Mouse (Mus musculus): Measurements from ENCODE around the gene Litaf. TPM values are rescaled to one million over a fixed set of nuclear protein-coding genes. Genes with fewer than 3 reads are reported as not detected.
"Not testable (repeated sequence)": the region's sequence is repeated elsewhere in the genome, so short reads cannot be mapped to it uniquely, and the experiment has no call there.

The Litaf gene
- polyA plus RNA-seq, 1 experiment from 2014 or later = 122 TPM

- no peaks in the 10 kb centered on the region for H3K36me3 ChIP-seq
- no peaks in the 10 kb centered on the region for H3K27me3 ChIP-seq
- ATAC-seq (replicated peaks; ENCODE audit: low FRiP score) = no peak
- H3K4me2 ChIP-seq = no peak overlapping the region
- peaks cover 33% of the 10 kb centered on the region for H3K4me1 ChIP-seq
- H3K27ac ChIP-seq = no peak overlapping the region
- 77% methylated on average over 3 of the region's 3 CpGs for WGBS
- H3K4me3 ChIP-seq (replicated peaks) = no peak overlapping the region
- H3K9me3 ChIP-seq (replicated peaks) = no peaks in the 10 kb centered on the region
- H3K9ac ChIP-seq = no peak overlapping the region
These were observed 51.5 kb downstream of the Litaf start for GRCm38 (mm10) chr16:11014407-11014806.

GRCm38 (mm10) chr16:11013464-11014147 is 52.4 kb downstream of the Litaf start:
- H3K4me1 ChIP-seq = peaks cover 39% of the 10 kb centered on the region
- 92% methylated on average over 15 of the region's 19 CpGs for WGBS
- H3K4me3 ChIP-seq (replicated peaks); H3K36me3 ChIP-seq; ATAC-seq (replicated peaks; ENCODE audit: low FRiP score); H3K9me3 ChIP-seq (replicated peaks); H3K9ac ChIP-seq; H3K27ac ChIP-seq; H3K27me3 ChIP-seq; H3K4me2 ChIP-seq: not testable (repeated sequence)

- Histone ChIP-seq H3K4me2 (no peak overlapping the region), H3K9me3 (replicated peaks) (no peaks in the 10 kb centered on the region), H3K27me3 (no peaks in the 10 kb centered on the region), H3K4me3 (replicated peaks) (no peak overlapping the region), H3K27ac (0 out of 2 replicates have a peak overlapping the region, but pooled peaks have one; percentile 10), H3K4me1 (peaks cover 40% of the 10 kb centered on the region), H3K9ac (no peak overlapping the region), H3K36me3 (no peaks in the 10 kb centered on the region)
- WGBS = 70% methylated on average over 11 of the region's 11 CpGs
- ATAC-seq (replicated peaks; ENCODE audit: low FRiP score) = no peak
These were observed 53.1 kb downstream of the Litaf start for GRCm38 (mm10) chr16:11012571-11013463.

GRCm38 (mm10) chr16:11011939-11012338 is 54.0 kb downstream of the Litaf start:
- no peak overlapping the region for H3K4me2 ChIP-seq
- H3K36me3 ChIP-seq = no peaks in the 10 kb centered on the region
- 90% methylated on average over 4 of the region's 4 CpGs for WGBS
- ATAC-seq (replicated peaks; ENCODE audit: low FRiP score) = no peak
- peaks cover 43% of the 10 kb centered on the region for H3K4me1 ChIP-seq
- 0 out of 2 replicates have a peak overlapping the region, but pooled peaks have one; percentile 10 for H3K27ac ChIP-seq
- no peaks in the 10 kb centered on the region for H3K9me3 ChIP-seq (replicated peaks)
- H3K9ac ChIP-seq = no peak overlapping the region
- no peak overlapping the region for H3K4me3 ChIP-seq (replicated peaks)
- no peaks in the 10 kb centered on the region for H3K27me3 ChIP-seq

GRCm38 (mm10) chr16:11011206-11011605 is 54.8 kb downstream of the Litaf start:
- Histone ChIP-seq H3K9ac (no peak overlapping the region), H3K4me3 (replicated peaks) (no peak overlapping the region), H3K4me2 (no peak overlapping the region), H3K27ac (peak overlapping the region; percentile 41; the same call in 1 of the 2 replicates), H3K27me3 (no peaks in the 10 kb centered on the region), H3K4me1 (peaks cover 50% of the 10 kb centered on the region), H3K9me3 (replicated peaks) (no peaks in the 10 kb centered on the region), H3K36me3 (no peaks in the 10 kb centered on the region)
- WGBS = 52% methylated on average over 2 of the region's 2 CpGs
- no peak for ATAC-seq (replicated peaks; ENCODE audit: low FRiP score)

- Histone ChIP-seq H3K27me3 (no peaks in the 10 kb centered on the region), H3K4me3 (replicated peaks) (no peak overlapping the region), H3K9ac (no peak overlapping the region), H3K4me2 (no peak overlapping the region), H3K36me3 (no peaks in the 10 kb centered on the region), H3K9me3 (replicated peaks) (no peaks in the 10 kb centered on the region), H3K27ac (no peak overlapping the region), H3K4me1 (peaks cover 54% of the 10 kb centered on the region)
- ATAC-seq (replicated peaks; ENCODE audit: low FRiP score) = no peak
- 94% methylated on average over 4 of the region's 4 CpGs for WGBS
These were observed 55.7 kb downstream of the Litaf start for GRCm38 (mm10) chr16:11010270-11010669.

- ATAC-seq (replicated peaks; ENCODE audit: low FRiP score) = peak; percentile 93
These were observed 57.6 kb downstream of the Litaf start for GRCm38 (mm10) chr16:11008162-11008991.

GRCm38 (mm10) chr16:11006100-11006499 is 59.9 kb downstream of the Litaf start:
- ATAC-seq (replicated peaks; ENCODE audit: low FRiP score) = no peak
- Histone ChIP-seq H3K4me3 (replicated peaks) (no peak overlapping the region), H3K27me3 (no peaks in the 10 kb centered on the region), H3K4me1 (peaks cover 39% of the 10 kb centered on the region), H3K4me2 (no peak overlapping the region), H3K9ac (no peak overlapping the region), H3K27ac (peak overlapping the region; percentile 99), H3K36me3 (no peaks in the 10 kb centered on the region), H3K9me3 (replicated peaks) (no peaks in the 10 kb centered on the region)
- WGBS = 70% methylated on average over 6 of the region's 6 CpGs

More at GRCm38 (mm10) chr16:11008162-11008991, 57.6 kb downstream of the Litaf start:
- WGBS = 19% methylated on average over 15 of the region's 15 CpGs
- Histone ChIP-seq H3K9me3 (replicated peaks) (no peaks in the 10 kb centered on the region), H3K4me3 (replicated peaks) (peak overlapping the region; percentile 24), H3K36me3 (no peaks in the 10 kb centered on the region), H3K27ac (peak overlapping the region; percentile 99), H3K27me3 (no peaks in the 10 kb centered on the region), H3K9ac (peak overlapping the region; percentile 41; the same call in 1 of the 2 replicates), H3K4me1 (peaks cover 54% of the 10 kb centered on the region), H3K4me2 (peak overlapping the region; percentile 53)

GRCm38 (mm10) chr16:11001703-11002659 is 64.0 kb downstream of the Litaf start:
- ATAC-seq (replicated peaks; ENCODE audit: low FRiP score) = no peak

GRCm38 (mm10) chr16:10999809-11000208 is 66.1 kb downstream of the Litaf start:
- H3K9me3 ChIP-seq (replicated peaks) = no peaks in the 10 kb centered on the region
- no peaks in the 10 kb centered on the region for H3K36me3 ChIP-seq
- H3K27ac ChIP-seq = no peak overlapping the region
- no peak overlapping the region for H3K9ac ChIP-seq
- H3K4me2 ChIP-seq = no peak overlapping the region
- no peaks in the 10 kb centered on the region for H3K4me1 ChIP-seq
- no peaks in the 10 kb centered on the region for H3K27me3 ChIP-seq
- H3K4me3 ChIP-seq (replicated peaks) = no peak overlapping the region
- 64% methylated on average over 3 of the region's 3 CpGs for WGBS
- ATAC-seq (replicated peaks; ENCODE audit: low FRiP score) = no peak

More at GRCm38 (mm10) chr16:11001703-11002659, 64.0 kb downstream of the Litaf start:
- H3K4me3 ChIP-seq (replicated peaks) = no peak overlapping the region
- no peaks in the 10 kb centered on the region for H3K27me3 ChIP-seq
- H3K4me2 ChIP-seq = no peak overlapping the region
- no peak overlapping the region for H3K9ac ChIP-seq
- WGBS = 81% methylated on average over 7 of the region's 7 CpGs
- H3K36me3 ChIP-seq = no peaks in the 10 kb centered on the region
- peaks cover 11% of the 10 kb centered on the region for H3K4me1 ChIP-seq
- no peaks in the 10 kb centered on the region for H3K9me3 ChIP-seq (replicated peaks)
- H3K27ac ChIP-seq = no peak overlapping the region

- 78% methylated on average over 9 of the region's 9 CpGs for WGBS
- no peak overlapping the region for H3K9ac ChIP-seq
- no peak overlapping the region for H3K4me2 ChIP-seq
- H3K9me3 ChIP-seq (replicated peaks) = no peaks in the 10 kb centered on the region
- no peaks in the 10 kb centered on the region for H3K36me3 ChIP-seq
- no peaks in the 10 kb centered on the region for H3K27me3 ChIP-seq
- no peak overlapping the region for H3K27ac ChIP-seq
- no peak overlapping the region for H3K4me3 ChIP-seq (replicated peaks)
- no peak for ATAC-seq (replicated peaks; ENCODE audit: low FRiP score)
- H3K4me1 ChIP-seq = peaks cover 7% of the 10 kb centered on the region
These were observed 67.7 kb downstream of the Litaf start for GRCm38 (mm10) chr16:10998224-10998623.
